In genomic region chr13:21161591-21161990, GRCm38 (mm10) we compare ENCODE assay signal across 7 mouse cellular contexts. TPM values are rescaled to one million over a fixed set of nuclear protein-coding genes. Genes with fewer than 3 reads are reported as not detected.
DNase-seq lines count a peak whose midpoint lies in the region; ATAC-seq lines count a peak whose summit lies in the region.

No protein-coding gene starts in this region.

- H3K27me3 ChIP-seq in lung, embryonic 15.5 days = no peaks in the 10 kb centered on the region
- H3K27me3 ChIP-seq in forebrain, embryonic 16.5 days (replicated peaks; ENCODE audit: control insufficient read depth, insufficient read depth, low read length) = no peaks in the 10 kb centered on the region
- H3K27me3 ChIP-seq in limb, embryonic 15.5 days = no peaks in the 10 kb centered on the region; the same call in 1 of the 2 replicates
- 0 out of 2 replicates have a peak, but pooled peaks cover 3% of the 10 kb centered on the region for H3K27me3 ChIP-seq in stomach, embryonic 15.5 days (replicated peaks)

- no peak overlapping the region for H3K9ac ChIP-seq in lung, embryonic 15.5 days
- 0 out of 2 replicates have a peak overlapping the region, but pooled peaks have one; percentile 8 for H3K9ac ChIP-seq in forebrain, embryonic 16.5 days (replicated peaks; ENCODE audit: low read depth, low read length)
- no peak overlapping the region for H3K9ac ChIP-seq in limb, embryonic 15.5 days
- no peak overlapping the region for H3K9ac ChIP-seq in stomach, embryonic 15.5 days

- no peak overlapping the region for H3K27ac ChIP-seq in lung, embryonic 15.5 days
- no peak overlapping the region for H3K27ac ChIP-seq in forebrain, embryonic 16.5 days (ENCODE audit: low read length)
- H3K27ac ChIP-seq in limb, embryonic 15.5 days = no peak overlapping the region
- H3K27ac ChIP-seq in stomach, embryonic 15.5 days = no peak overlapping the region

- ATAC-seq in lung, embryonic 15.5 days (ENCODE audit: borderline replicate concordance, extremely low read depth, low FRiP score, low TSS enrichment) = no peak
- ATAC-seq in forebrain, embryonic 16.5 days = peak; percentile 45
- no peak for ATAC-seq in limb, embryonic 15.5 days (ENCODE audit: insufficient number of reproducible peaks, low FRiP score, low TSS enrichment, low read depth)
- no peak for ATAC-seq in stomach, embryonic 15.5 days (ENCODE audit: insufficient read depth, low FRiP score, low read depth)

- H3K4me1 ChIP-seq in lung, embryonic 15.5 days = peaks cover 4% of the 10 kb centered on the region; the same call in 1 of the 2 replicates
- peaks cover 12% of the 10 kb centered on the region for H3K4me1 ChIP-seq in forebrain, embryonic 16.5 days (replicated peaks; ENCODE audit: control insufficient read depth, insufficient read depth, low read length)
- H3K4me1 ChIP-seq in limb, embryonic 15.5 days = peaks cover 11% of the 10 kb centered on the region
- H3K4me1 ChIP-seq in stomach, embryonic 15.5 days = peaks cover 9% of the 10 kb centered on the region; the same call in 1 of the 2 replicates

- peak overlapping the region; percentile 59 for H3K4me3 ChIP-seq in lung, embryonic 15.5 days
- H3K4me3 ChIP-seq in forebrain, embryonic 16.5 days (replicated peaks; ENCODE audit: low read length) = peak overlapping the region; percentile 84
- peak overlapping the region; percentile 68 for H3K4me3 ChIP-seq in limb, embryonic 15.5 days
- H3K4me3 ChIP-seq in stomach, embryonic 15.5 days (replicated peaks) = peak overlapping the region; percentile 65; the same call in 1 of the 2 replicates

- no peak for DNase-seq in lung, postnatal 25 days (ENCODE audit: low spot score)
- no peak for DNase-seq in thymus, postnatal 0 days (ENCODE audit: low spot score)
- no peak for DNase-seq in ovary, postnatal 36 days (ENCODE audit: low spot score)

- 32% methylated on average over 2 of the region's 2 CpGs for WGBS in lung, embryonic 15.5 days
- 20% methylated on average over 2 of the region's 2 CpGs for WGBS in forebrain, embryonic 16.5 days
- WGBS in limb, embryonic 15.5 days = 36% methylated on average over 2 of the region's 2 CpGs
- 34% methylated on average over 2 of the region's 2 CpGs for WGBS in stomach, embryonic 15.5 days

- no peaks in the 10 kb centered on the region for H3K9me3 ChIP-seq in lung, embryonic 15.5 days
- H3K9me3 ChIP-seq in forebrain, embryonic 16.5 days (ENCODE audit: control insufficient read depth, low read length) = no peaks in the 10 kb centered on the region
- H3K9me3 ChIP-seq in limb, embryonic 15.5 days = no peaks in the 10 kb centered on the region
- H3K9me3 ChIP-seq in stomach, embryonic 15.5 days = no peaks in the 10 kb centered on the region

- peak overlapping the region; percentile 46 for H3K4me2 ChIP-seq in lung, embryonic 15.5 days
- peak overlapping the region; percentile 97 for H3K4me2 ChIP-seq in forebrain, embryonic 16.5 days (ENCODE audit: low read length)
- peak overlapping the region; percentile 35 for H3K4me2 ChIP-seq in limb, embryonic 15.5 days
- peak overlapping the region; percentile 89 for H3K4me2 ChIP-seq in stomach, embryonic 15.5 days

- H3K36me3 ChIP-seq in lung, embryonic 15.5 days = no peaks in the 10 kb centered on the region
- no peaks in the 10 kb centered on the region for H3K36me3 ChIP-seq in forebrain, embryonic 16.5 days (ENCODE audit: control insufficient read depth, insufficient read depth)
- H3K36me3 ChIP-seq in limb, embryonic 15.5 days = no peaks in the 10 kb centered on the region
- no peaks in the 10 kb centered on the region for H3K36me3 ChIP-seq in stomach, embryonic 15.5 days

RNA-seq across cellular contexts. Expression of gene Olfr1368, which starts 15.9 kb away (rescaled TPM):
- not detected in 2 replicates for polyA plus RNA-seq in lung, embryonic 15.5 days (2015; fragmentation: Nextera tagmentation; extraction: Ambion mirVana)
- polyA plus RNA-seq in forebrain, embryonic 16.5 days (2015; fragmentation: Nextera tagmentation; extraction: Ambion mirVana) = not detected in 2 replicates
- polyA plus RNA-seq in limb, embryonic 15.5 days (2015; fragmentation: Nextera tagmentation; extraction: Ambion mirVana) = not detected in 2 replicates
- not detected in 2 replicates for polyA plus RNA-seq in stomach, embryonic 15.5 days (2015; fragmentation: Nextera tagmentation; extraction: Ambion mirVana)
- not detected in 2 replicates for polyA plus RNA-seq in thymus, postnatal 0 days (2015; fragmentation: Nextera tagmentation; extraction: Ambion mirVana)

RNA-seq across cellular contexts. Expression of gene Trim27, which starts 17.7 kb away (rescaled TPM):
- 147 and 148 TPM in 2 replicates for polyA plus RNA-seq in lung, embryonic 15.5 days (2015; fragmentation: Nextera tagmentation; extraction: Ambion mirVana)
- polyA plus RNA-seq in forebrain, embryonic 16.5 days (2015; fragmentation: Nextera tagmentation; extraction: Ambion mirVana) = 89.7 and 96.6 TPM in 2 replicates
- 106 and 121 TPM in 2 replicates for polyA plus RNA-seq in limb, embryonic 15.5 days (2015; fragmentation: Nextera tagmentation; extraction: Ambion mirVana)
- polyA plus RNA-seq in stomach, embryonic 15.5 days (2015; fragmentation: Nextera tagmentation; extraction: Ambion mirVana) = 132 and 143 TPM in 2 replicates
- 160 and 174 TPM in 2 replicates for polyA plus RNA-seq in thymus, postnatal 0 days (2015; fragmentation: Nextera tagmentation; extraction: Ambion mirVana)

RNA-seq across cellular contexts. Expression of gene Olfr263, which starts 32.2 kb away (rescaled TPM):
- not detected in 2 replicates for polyA plus RNA-seq in lung, embryonic 15.5 days (2015; fragmentation: Nextera tagmentation; extraction: Ambion mirVana)
- polyA plus RNA-seq in forebrain, embryonic 16.5 days (2015; fragmentation: Nextera tagmentation; extraction: Ambion mirVana) = not detected in 2 replicates
- polyA plus RNA-seq in limb, embryonic 15.5 days (2015; fragmentation: Nextera tagmentation; extraction: Ambion mirVana) = not detected in 2 replicates
- polyA plus RNA-seq in stomach, embryonic 15.5 days (2015; fragmentation: Nextera tagmentation; extraction: Ambion mirVana) = not detected in 2 replicates
- polyA plus RNA-seq in thymus, postnatal 0 days (2015; fragmentation: Nextera tagmentation; extraction: Ambion mirVana) = not detected in 2 replicates

RNA-seq across cellular contexts. Expression of gene Olfr1369-ps1, which starts 50.3 kb away (rescaled TPM):
- 0.08 TPM in 1 of 2 replicates, not detected in the other for polyA plus RNA-seq in lung, embryonic 15.5 days (2015; fragmentation: Nextera tagmentation; extraction: Ambion mirVana)
- not detected in 2 replicates for polyA plus RNA-seq in forebrain, embryonic 16.5 days (2015; fragmentation: Nextera tagmentation; extraction: Ambion mirVana)
- polyA plus RNA-seq in limb, embryonic 15.5 days (2015; fragmentation: Nextera tagmentation; extraction: Ambion mirVana) = 0.05 and 0.09 TPM in 2 replicates
- polyA plus RNA-seq in stomach, embryonic 15.5 days (2015; fragmentation: Nextera tagmentation; extraction: Ambion mirVana) = not detected in 2 replicates
- polyA plus RNA-seq in thymus, postnatal 0 days (2015; fragmentation: Nextera tagmentation; extraction: Ambion mirVana) = 0.14 and 0.18 TPM in 2 replicates

Comparison
In these comparisons a context has a peak if more than half of its experiments do, and no peak if none do; other contexts are left out.
1. H3K4me2 ChIP-seq: peak in every context shown above with its lines; median percentile 97 in forebrain, embryonic 16.5 days; 89 in stomach, embryonic 15.5 days; 46 in lung, embryonic 15.5 days; 35 in limb, embryonic 15.5 days.